Mouse (Mus musculus): ENCODE measurements around the gene Nsrp1. TPM values are rescaled to one million over a fixed set of nuclear protein-coding genes. Genes with fewer than 3 reads are reported as not detected.

Gene Nsrp1
- polyA plus RNA-seq, 1 experiment from 2014 or later = 51.0 TPM

DNA sequence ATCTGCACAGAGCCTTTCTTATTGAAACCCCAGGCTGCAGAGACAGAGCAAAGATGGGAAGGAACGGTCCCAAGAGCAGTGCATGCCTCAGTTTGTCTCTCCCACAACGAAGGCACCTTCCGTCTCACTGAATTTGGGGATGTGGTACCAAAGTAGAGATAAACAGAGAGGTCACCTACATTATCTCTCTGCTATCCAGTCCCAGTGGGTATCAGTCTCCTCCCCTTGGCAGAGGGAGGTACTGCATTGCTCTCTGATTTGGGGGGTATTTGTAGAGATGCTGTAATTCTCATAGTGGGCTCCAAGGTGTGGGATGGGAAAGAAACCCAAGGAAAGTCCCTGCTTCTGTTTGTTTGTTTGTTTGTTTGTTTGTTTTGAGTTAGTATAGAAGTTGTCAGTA, 51.7 kb downstream of the Nsrp1 start:
- Histone ChIP-seq H3K9me3 (replicated peaks; ENCODE audit: control insufficient read depth, low read length) (no peaks in the 10 kb centered on the region), H3K4me1 (ENCODE audit: control insufficient read depth, insufficient read depth, low read length) (no peaks in the 10 kb centered on the region), H3K9ac (ENCODE audit: low read length) (no peak overlapping the region), H3K4me3 (ENCODE audit: low read depth, low read length) (no peak overlapping the region), H3K27ac (ENCODE audit: low read depth, low read length) (no peak overlapping the region), H3K4me2 (ENCODE audit: low read length) (no peak overlapping the region), H3K27me3 (replicated peaks; ENCODE audit: control insufficient read depth, insufficient read depth, low read length) (no peaks in the 10 kb centered on the region), H3K36me3 (ENCODE audit: control insufficient read depth, insufficient read depth, low read length) (no peaks in the 10 kb centered on the region)
- ATAC-seq (no peak), DNase-seq (ENCODE audit: low spot score) (no peak)
- 85% methylated on average over 3 of the region's 3 CpGs for WGBS

DNA sequence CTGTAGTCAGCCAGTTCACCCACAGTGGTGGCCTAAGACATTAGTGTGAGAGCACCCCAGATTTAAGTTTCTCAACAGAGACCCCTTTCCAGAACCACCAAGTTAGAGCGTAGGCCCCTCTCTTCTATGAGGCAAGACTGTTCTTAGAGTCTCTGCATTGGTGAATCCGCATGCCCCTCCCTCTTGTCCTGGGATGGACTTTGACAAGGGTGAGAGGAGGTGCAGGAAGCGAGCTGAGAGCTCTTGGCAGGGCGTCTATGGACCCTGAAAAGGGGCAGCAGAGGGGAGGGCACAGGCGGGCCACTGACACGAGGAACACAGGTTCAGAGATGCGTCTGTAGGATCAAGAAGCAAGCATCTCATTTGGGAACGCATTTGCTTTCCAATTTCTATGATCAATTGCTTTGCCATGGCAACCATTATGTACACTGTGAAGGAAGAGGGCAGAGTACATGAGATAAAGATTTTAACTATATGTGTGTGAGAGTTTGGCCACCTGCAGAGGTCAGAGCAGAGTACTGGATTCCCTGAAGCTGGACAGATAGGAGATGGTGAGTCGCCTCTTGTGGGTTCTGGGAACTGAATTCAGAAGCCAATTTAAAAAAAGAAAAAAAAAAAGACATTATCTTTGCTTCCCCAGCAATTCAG, 56.4 kb downstream of the Nsrp1 start:
- DNase-seq (ENCODE audit: low spot score) = no peak
- no peaks in the 10 kb centered on the region for H3K36me3 ChIP-seq (ENCODE audit: control insufficient read depth, insufficient read depth, low read length)
- WGBS = 76% methylated on average over 9 of the region's 9 CpGs

DNA sequence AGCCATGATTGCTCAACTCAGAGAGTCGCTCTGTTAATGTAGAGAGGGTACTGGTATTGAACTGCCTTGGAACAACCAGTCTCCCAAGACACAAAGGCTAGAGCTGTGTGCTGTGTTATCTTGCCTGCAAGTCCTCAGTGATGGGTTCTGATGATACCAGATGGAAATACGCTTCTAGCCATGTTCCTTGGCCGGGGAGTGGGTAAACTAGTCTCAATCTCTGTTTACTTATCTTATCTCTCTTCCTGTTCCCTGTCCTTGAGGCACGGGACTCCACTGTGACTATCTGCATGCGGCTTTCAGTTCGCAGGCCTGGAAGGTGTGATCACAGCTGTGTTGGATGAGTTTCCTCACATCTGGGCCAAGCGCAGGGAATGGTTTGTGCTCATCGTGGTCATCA, 58.7 kb downstream of the Nsrp1 start:
- H3K4me1 ChIP-seq (ENCODE audit: control insufficient read depth, insufficient read depth, low read length) = no peaks in the 10 kb centered on the region
- H3K27me3 ChIP-seq (replicated peaks; ENCODE audit: control insufficient read depth, insufficient read depth, low read length) = no peaks in the 10 kb centered on the region
- no peak overlapping the region for H3K9ac ChIP-seq (ENCODE audit: low read length)
- no peak overlapping the region for H3K27ac ChIP-seq (ENCODE audit: low read depth, low read length)
- DNase-seq (ENCODE audit: low spot score) = no peak
- no peak overlapping the region for H3K4me2 ChIP-seq (ENCODE audit: low read length)
- no peaks in the 10 kb centered on the region for H3K36me3 ChIP-seq (ENCODE audit: control insufficient read depth, insufficient read depth, low read length)
- H3K4me3 ChIP-seq (ENCODE audit: low read depth, low read length) = no peak overlapping the region
- 84% methylated on average over 8 of the region's 8 CpGs for WGBS
- H3K9me3 ChIP-seq (replicated peaks; ENCODE audit: control insufficient read depth, low read length) = no peaks in the 10 kb centered on the region
- no peak for ATAC-seq

More for the DNA sequence above, 56.4 kb downstream of the Nsrp1 start:
- no peak for ATAC-seq
- H3K4me2 ChIP-seq (ENCODE audit: low read length) = no peak overlapping the region
- H3K4me3 ChIP-seq (ENCODE audit: low read depth, low read length) = no peak overlapping the region
- H3K4me1 ChIP-seq (ENCODE audit: control insufficient read depth, insufficient read depth, low read length) = no peaks in the 10 kb centered on the region
- H3K9ac ChIP-seq (ENCODE audit: low read length) = no peak overlapping the region
- no peak overlapping the region for H3K27ac ChIP-seq (ENCODE audit: low read depth, low read length)
- no peaks in the 10 kb centered on the region for H3K9me3 ChIP-seq (replicated peaks; ENCODE audit: control insufficient read depth, low read length)
- no peaks in the 10 kb centered on the region for H3K27me3 ChIP-seq (replicated peaks; ENCODE audit: control insufficient read depth, insufficient read depth, low read length)

DNA sequence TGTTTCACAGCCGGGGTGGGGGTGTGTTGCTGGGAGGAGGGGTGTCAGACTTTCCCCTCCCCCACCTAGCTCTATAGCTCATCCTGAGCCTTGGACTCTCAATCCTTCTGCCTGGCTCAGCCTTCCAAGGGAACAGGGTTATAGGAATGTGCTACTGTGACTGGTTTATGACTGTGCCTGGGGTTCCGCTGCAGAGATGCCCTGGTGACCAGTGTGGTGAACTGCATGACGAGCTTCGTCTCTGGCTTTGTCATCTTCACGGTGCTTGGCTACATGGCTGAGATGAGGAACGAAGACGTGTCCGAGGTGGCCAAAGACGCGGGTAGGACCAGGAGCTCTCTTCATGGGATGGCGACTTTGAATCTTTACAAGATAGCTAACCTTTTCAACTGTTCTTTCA, 60.2 kb downstream of the Nsrp1 start:
- 86% methylated on average over 11 of the region's 11 CpGs for WGBS
- no peak for ATAC-seq

DNA sequence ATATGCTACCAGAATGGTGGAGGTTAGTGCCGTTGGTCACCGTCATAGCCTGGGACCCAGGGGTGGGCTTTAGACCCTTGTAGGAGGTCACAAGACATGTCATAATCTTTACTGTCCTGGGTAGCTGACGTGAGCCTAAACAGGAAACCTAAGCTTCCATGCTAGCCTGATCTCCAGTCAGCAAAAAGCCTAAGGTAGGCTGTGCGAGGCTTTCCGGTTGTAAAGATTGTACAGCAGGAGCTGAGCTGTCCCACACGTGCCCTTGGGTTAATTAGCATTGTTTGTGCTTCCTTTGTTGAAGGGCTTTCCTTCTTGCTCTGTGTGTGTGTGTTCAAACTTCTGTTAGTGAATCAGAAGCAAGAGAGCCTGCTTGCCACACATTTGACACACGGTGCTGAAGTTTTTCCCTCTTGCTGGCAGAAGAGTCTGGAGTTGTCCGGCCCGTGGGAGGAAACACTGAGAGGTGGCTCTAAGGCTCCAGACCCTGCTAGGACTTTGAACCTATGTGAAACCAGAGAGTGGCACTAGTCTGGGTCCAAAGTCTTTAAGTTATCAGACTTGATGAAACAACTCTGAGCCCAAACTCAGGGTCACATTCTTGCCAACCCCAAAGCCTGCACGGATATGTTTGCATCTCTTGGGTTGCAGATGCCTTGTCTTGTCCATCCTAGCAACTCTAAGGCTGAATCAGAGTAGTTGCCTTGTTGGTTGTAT, 67.3 kb downstream of the Nsrp1 start:
- Histone ChIP-seq H3K9me3 (replicated peaks; ENCODE audit: control insufficient read depth, low read length) (no peaks in the 10 kb centered on the region), H3K27ac (ENCODE audit: low read depth, low read length) (no peak overlapping the region), H3K4me3 (ENCODE audit: low read depth, low read length) (no peak overlapping the region), H3K4me2 (ENCODE audit: low read length) (no peak overlapping the region), H3K27me3 (replicated peaks; ENCODE audit: control insufficient read depth, insufficient read depth, low read length) (no peaks in the 10 kb centered on the region), H3K9ac (ENCODE audit: low read length) (no peak overlapping the region), H3K36me3 (ENCODE audit: control insufficient read depth, insufficient read depth, low read length) (no peaks in the 10 kb centered on the region), H3K4me1 (ENCODE audit: control insufficient read depth, insufficient read depth, low read length) (no peaks in the 10 kb centered on the region)
- ATAC-seq (no peak), DNase-seq (ENCODE audit: low spot score) (no peak)
- 78% methylated on average over 10 of the region's 10 CpGs for WGBS

More for the DNA sequence above, 60.2 kb downstream of the Nsrp1 start:
- Histone ChIP-seq H3K9me3 (replicated peaks; ENCODE audit: control insufficient read depth, low read length) (no peaks in the 10 kb centered on the region), H3K27me3 (replicated peaks; ENCODE audit: control insufficient read depth, insufficient read depth, low read length) (no peaks in the 10 kb centered on the region), H3K36me3 (ENCODE audit: control insufficient read depth, insufficient read depth, low read length) (no peaks in the 10 kb centered on the region), H3K27ac (ENCODE audit: low read depth, low read length) (no peak overlapping the region), H3K9ac (ENCODE audit: low read length) (no peak overlapping the region), H3K4me3 (ENCODE audit: low read depth, low read length) (no peak overlapping the region), H3K4me1 (ENCODE audit: control insufficient read depth, insufficient read depth, low read length) (no peaks in the 10 kb centered on the region), H3K4me2 (ENCODE audit: low read length) (no peak overlapping the region)
- no peak for DNase-seq (ENCODE audit: low spot score)

DNA sequence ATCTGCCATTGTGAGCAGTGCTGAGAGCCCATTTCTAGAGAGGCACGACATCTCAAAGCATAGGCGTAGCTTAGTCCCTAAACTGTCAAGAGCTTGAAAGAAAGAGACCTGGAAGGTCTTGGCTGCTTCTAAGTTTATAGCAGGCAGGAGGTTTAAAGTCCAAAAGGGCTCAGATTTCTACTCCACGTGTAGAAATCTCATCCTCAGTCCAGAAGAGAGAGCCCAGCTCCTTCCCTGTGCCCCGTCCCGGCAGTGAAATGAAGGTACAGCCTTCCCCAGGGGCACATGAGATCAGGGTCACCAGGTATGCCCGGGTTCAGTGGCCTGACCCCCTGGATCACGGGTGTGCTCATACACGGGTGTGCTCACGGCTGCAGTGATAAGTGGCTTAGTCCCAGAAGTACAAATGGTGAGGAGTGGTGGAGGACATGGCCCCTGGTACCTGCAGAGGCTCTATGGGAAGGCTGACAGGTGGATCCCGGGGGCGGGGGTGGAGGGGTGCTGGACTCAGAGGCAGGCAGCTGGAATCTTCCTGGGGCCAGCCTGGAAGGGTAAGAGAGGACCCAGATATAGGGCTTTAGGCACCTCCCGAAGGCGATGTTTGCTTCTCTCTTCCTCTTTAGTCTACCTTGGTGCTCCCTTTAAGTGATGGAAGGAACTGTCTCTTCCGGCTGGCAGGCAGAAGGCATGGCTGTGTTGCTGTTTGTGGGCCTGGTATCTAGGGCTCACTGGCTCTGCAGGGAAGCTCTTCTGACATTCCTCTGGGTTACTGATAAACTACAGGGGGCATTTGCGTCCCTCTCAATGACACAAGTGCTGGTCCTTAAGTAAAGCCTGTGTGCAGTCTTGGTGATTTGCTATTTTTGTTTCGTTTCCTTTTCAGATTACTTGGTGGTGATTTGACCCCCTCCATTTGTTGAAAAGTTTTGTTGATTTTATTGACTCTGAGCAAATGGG, 68.9 kb downstream of the Nsrp1 start:
- no peak overlapping the region for H3K4me2 ChIP-seq (ENCODE audit: low read length)
- no peaks in the 10 kb centered on the region for H3K9me3 ChIP-seq (replicated peaks; ENCODE audit: control insufficient read depth, low read length)
- whole genome bisulfite sequencing = 78% methylated on average over 16 of the region's 16 CpGs
- no peak overlapping the region for H3K27ac ChIP-seq (ENCODE audit: low read depth, low read length)
- ATAC-seq (no peak), DNase-seq (ENCODE audit: low spot score) (no peak)
- no peak overlapping the region for H3K9ac ChIP-seq (ENCODE audit: low read length)
- no peaks in the 10 kb centered on the region for H3K27me3 ChIP-seq (replicated peaks; ENCODE audit: control insufficient read depth, insufficient read depth, low read length)
- H3K4me1 ChIP-seq (ENCODE audit: control insufficient read depth, insufficient read depth, low read length) = no peaks in the 10 kb centered on the region
- H3K4me3 ChIP-seq (ENCODE audit: low read depth, low read length) = no peak overlapping the region
- no peaks in the 10 kb centered on the region for H3K36me3 ChIP-seq (ENCODE audit: control insufficient read depth, insufficient read depth, low read length)

DNA sequence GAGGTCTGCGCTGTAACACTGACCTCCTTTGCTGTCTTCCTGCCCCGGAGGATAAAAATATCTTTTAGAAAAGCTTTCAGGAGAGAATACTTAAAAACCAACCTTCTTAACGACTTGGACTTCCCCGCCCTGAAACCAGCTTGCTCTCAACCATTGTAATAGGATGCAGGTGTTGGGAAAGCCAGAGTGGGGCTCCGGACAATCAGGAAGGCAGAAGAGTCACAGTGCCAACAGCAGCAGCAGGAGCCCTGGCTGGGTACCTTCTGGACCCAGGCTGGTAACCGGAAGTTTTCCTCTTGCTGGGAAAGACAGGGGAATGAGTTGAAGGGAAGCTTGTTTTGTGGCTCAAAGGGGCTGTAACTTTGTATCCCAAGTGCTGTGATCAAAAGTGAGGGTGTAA, 71.6 kb downstream of the Nsrp1 start:
- WGBS = 59% methylated on average over 6 of the region's 6 CpGs
- no peak overlapping the region for H3K27ac ChIP-seq (ENCODE audit: low read depth, low read length)
- no peak overlapping the region for H3K9ac ChIP-seq (ENCODE audit: low read length)
- no peaks in the 10 kb centered on the region for H3K36me3 ChIP-seq (ENCODE audit: control insufficient read depth, insufficient read depth, low read length)
- H3K4me3 ChIP-seq (ENCODE audit: low read depth, low read length) = no peak overlapping the region
- H3K9me3 ChIP-seq (replicated peaks; ENCODE audit: control insufficient read depth, low read length) = no peaks in the 10 kb centered on the region
- no peaks in the 10 kb centered on the region for H3K4me1 ChIP-seq (ENCODE audit: control insufficient read depth, insufficient read depth, low read length)
- peaks cover 4% of the 10 kb centered on the region; the same call in 1 of the 2 replicates for H3K27me3 ChIP-seq (replicated peaks; ENCODE audit: control insufficient read depth, insufficient read depth, low read length)
- DNase-seq (ENCODE audit: low spot score) (no peak), ATAC-seq (no peak)
- no peak overlapping the region for H3K4me2 ChIP-seq (ENCODE audit: low read length)

DNA sequence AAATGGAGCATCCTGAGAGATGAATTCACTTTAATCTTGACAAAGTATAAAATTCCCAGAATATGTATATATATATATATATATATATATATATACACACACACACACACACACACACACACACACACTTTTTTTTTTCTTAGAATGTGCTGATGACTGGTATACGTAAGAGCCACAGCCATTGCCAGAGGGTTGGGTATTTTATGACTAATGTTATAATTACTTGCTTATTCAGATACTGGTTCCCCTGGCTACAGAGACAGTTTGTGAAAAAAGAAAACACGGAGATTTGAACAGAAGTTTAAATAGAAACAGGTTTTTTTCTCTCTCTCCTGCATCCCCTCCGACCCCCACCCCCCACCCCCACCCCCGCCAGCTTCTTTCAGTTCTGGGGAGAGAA, 72.4 kb downstream of the Nsrp1 start:
- Histone ChIP-seq H3K36me3 (ENCODE audit: control insufficient read depth, insufficient read depth, low read length) (no peaks in the 10 kb centered on the region), H3K9me3 (replicated peaks; ENCODE audit: control insufficient read depth, low read length) (no peaks in the 10 kb centered on the region), H3K4me3 (ENCODE audit: low read depth, low read length) (no peak overlapping the region), H3K4me1 (ENCODE audit: control insufficient read depth, insufficient read depth, low read length) (no peaks in the 10 kb centered on the region), H3K9ac (ENCODE audit: low read length) (no peak overlapping the region), H3K27ac (ENCODE audit: low read depth, low read length) (no peak overlapping the region), H3K27me3 (replicated peaks; ENCODE audit: control insufficient read depth, insufficient read depth, low read length) (peaks cover 11% of the 10 kb centered on the region), H3K4me2 (ENCODE audit: low read length) (no peak overlapping the region)
- DNase-seq (ENCODE audit: low spot score) (no peak), ATAC-seq (no peak)
- WGBS = 61% methylated on average over 4 of the region's 4 CpGs
